Mouse (Mus musculus) c-Kit-negative CD71-positive TER-119-positive erythroid progenitor cells, embryonic 14.5 days (primary cell): ENCODE measurements around the gene Cks1b.

Experiments used
- DNase-seq: peaks from one replicate; pipeline ENCODE4 v3.0.0-alpha.2; 2013; ENCODE audit warnings: low read depth, low spot score

The Cks1b gene

DNA sequence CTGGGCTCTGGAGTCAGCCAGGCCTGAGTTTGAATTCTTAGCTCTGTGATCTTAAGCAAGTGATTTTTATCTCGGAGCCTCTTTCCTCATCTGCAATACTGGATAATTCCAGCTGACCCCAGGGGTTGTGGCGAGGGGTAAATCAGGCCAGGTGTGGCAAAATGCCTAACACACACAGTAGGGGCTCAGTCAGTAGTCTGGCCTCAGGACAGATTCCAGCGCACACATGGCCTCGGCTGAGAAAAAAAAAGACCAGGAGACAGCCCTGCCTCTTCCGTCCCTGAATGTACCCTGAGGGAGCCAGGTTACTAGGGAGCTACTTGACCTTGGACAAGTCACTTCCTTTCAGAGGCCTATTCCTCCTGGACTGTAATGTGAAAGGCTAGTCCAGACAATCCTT is 35.2 kb downstream of the Cks1b start:
- DNase-seq: no peak

DNA sequence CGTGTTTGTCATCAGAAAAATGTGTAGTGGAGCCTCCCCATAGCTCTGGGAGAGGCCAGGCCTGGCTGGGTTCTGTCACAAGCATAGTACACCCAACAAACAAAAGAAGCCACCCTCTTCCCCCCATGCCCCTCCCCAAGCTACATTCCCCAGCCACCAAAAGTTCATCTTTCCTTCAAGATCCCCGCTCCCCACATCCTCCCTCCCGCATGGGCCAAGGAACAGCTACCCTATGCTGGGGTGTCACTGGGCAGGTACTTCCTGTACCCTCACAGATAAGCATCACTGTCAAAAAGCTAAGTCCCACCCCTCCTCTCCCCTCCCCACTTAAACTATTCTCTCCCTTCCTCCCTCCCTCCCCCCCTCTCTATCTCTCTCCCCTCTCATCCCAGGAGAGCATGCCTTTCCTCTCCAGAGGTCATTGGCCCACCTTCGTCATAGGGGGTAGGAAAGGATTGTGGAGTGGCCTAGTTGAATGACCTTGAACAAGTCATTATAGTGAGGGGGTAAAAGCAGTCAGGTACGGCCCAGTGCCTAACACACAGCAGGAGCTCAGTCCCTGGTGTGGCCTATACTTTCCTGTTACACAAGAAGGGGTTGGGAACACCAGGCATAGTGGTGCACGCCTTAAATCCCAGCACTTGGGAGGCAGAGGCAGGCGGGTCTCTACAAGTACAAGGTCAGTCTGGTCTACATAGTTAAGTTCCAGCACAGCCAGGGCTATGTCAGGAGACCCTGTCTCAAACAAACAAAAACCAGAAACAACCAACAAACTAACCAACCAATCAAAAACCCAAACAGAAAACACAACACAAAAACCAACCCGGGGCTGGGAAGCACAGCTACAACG is 35.9 kb downstream of the Cks1b start:
- DNase-seq: no peak

DNA sequence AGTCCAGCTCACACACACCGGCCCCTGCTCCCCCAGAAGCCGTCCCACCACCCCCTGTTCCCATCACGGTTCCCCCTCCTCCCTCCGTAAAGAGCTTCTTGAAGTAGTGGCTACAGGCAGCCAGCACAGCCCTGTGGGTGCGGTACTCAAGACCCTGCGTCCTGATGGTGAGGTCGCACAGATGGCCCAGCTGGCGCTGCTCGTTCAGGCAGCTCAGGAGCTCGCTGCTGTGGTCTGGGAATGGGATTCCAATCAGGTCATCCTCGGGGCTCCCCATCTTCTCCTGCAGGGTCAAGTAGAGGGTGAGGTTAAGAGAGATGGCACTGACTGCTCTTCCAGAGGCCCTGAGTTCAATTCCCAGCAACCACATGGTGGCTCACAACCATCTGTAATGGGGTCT is 37.0 kb downstream of the Cks1b start:
- DNase-seq: no peak

DNA sequence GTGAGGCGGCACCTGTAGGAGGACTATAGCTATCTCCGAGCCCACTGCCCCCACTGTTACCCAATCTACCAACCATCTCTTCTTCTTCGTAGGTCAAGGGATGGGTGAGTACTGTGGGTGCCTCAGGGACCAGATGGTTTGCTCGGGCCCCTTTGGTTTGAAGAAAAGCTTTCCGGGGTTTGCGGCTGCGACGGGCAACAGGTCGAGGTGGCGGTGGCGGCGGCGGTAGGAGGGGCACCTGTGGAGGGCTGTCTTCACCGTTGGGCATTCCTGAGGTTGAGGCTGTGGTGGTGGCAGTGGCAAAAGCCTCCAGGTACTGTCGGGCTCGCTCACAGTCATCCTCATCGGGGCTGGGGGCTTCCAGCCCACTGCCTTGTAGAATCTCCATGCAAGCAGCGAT is 37.5 kb downstream of the Cks1b start:
- no peak for DNase-seq

- DNase-seq: no peak
These were observed 37.9 kb downstream of the Cks1b start for GRCm38 (mm10) chr3:89380291-89380690.

DNA sequence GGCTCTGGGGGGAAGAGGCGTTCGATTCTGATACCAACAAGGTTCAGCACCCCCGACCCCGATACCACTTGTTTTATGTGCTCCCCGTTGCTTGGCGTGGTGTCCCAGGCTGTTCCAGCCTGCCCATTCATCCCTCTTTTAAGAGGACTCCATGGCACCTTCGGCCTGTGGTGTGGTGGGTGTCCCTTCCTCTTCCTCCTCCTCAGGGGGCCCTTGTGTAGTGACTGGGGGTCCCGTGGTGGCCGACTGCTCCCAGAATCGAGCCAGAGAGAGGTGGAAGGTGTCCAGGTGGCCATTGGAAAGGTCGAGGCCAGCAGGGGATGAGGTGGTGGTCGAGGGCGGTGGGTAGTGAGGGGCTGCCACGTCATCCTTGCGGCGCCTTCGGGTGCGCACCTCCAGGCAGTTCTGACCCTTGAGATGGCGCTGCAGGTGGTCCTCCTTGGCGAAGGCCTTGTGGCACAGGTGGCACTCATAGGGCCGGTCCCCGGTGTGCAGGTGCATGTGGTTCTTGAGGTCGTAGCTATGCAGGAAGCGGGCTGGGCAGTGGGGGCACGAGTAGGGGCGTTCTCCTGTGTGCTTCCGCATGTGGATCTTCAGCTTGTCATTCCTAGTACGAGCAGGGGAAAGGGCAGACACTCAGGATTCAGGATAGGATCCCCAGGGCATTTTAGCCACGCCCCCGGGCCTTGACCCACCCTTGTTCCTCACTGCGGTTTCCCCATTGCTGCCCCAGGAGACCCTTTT is 38.6 kb downstream of the Cks1b start:
- no peak for DNase-seq

- no peak for DNase-seq
These were observed 39.7 kb downstream of the Cks1b start for GRCm38 (mm10) chr3:89378394-89379067.

DNA sequence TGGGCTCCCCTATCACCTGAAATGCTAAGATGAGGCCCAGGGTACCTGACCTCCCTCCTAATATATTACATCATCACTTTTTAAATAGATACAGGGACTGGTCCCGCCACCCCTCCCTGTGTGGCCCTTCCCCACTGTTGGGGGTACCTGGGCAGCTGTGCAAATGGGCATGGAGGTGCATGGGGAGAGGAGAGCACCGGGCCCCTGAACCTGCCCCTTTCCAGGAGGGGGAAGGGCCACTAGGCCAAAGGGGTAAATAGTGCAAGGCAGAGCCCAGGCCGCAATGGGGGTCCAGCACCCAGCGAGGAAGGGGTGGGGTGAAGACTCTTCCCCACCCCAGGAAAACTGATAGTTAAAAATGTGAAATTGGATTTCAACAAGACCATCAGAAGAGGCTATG is 40.4 kb downstream of the Cks1b start:
- no peak for DNase-seq

DNA sequence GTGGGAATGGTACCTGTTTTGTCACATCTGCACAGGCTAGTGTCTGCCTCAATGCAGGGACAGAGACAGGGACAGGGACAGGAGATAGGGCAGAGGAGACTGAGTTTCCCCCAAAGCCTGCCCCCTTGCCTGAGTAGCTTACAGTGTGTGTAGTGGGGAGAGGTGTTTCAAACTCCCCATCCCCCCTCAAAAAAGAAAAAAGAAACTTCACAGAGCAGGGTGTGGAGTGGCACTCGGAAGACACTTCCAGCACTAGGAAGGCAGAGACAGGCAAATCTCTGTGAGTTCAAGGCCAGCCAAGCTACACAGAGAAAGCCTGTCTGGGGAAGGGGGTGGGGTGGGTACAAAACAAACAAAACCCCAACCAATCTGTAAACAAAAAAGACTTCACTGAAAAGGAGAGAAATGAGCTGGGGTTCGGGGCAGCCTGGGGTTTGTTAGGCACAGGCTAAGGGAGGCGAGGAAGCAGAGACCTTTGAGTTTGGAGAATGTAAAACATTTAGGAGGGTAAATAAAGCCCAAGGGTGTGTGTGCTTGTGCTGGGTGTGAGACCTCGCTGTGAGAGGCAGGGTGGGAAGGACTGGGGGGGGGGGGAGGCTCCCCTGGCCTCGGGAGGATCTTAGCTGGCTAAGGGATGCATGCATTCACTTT is 44.5 kb downstream of the Cks1b start:
- no peak for DNase-seq

DNA sequence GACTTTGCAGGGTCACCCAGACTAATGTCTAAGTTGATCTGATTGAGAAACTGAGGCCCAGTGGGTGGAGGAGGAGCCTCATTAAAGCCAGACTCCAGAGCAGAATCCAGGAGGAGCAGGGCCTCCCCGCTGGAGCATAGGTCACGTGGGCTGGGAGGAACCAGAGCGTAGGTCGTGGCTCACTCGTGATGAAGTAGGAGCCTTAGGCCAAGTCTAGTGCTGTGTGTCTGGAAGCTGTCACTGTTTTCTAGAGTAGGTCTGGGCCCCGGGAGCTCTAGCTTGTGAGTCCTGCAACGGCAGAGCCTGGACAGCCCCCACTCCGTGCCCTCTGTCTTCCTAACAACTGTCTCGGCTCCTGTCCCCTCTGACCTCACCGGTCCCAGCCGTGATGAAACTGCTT is 50.8 kb downstream of the Cks1b start:
- no peak for DNase-seq

DNA sequence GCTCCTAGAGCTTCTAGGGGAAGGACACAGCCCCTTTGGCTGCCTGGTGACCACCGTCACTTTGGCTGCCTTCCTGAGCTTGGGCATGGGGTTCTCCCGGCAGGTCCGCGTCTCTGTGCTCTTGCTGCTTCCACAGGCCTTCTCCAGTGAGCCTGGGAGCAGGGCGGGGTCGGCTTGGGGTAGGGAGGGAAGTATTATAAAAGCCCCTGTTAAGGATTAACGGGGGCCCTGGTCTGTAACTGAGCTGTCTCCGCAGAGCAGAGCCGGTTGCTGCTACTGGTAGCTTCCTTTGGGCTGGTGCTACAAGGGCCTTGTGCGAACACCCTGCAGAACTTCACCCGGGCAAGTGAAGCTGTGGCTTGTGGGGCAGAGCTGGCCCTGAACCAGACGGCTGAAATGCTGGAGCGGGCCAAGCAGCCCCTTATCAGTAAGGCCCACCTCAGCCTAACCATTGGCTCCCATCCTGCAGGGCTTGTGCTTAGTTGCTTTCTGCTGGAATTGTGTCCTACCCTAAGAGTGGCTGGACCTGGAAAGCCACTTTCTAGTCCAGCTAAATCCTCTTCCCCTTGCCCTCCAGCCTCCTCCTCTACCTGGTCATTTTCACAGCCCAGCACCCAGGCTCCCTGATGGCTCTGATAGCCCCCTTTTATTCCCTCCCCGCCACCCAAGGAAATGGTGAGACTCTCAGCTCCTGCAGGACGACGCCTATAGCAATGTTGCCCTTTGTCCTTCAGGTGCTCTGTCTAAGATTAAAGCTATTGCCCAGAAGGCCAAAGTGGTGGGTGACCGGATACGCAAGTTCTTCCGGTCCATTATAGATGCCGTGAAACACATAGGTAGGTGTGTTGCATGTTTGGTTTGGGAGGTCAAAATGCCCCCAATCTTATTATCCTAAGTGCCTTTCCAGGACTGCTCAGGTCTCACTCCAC is 52.4 kb downstream of the Cks1b start:
- no peak for DNase-seq
